Mouse (Mus musculus) lung, postnatal 14 days (tissue): ENCODE data around the gene Pptc7.

Experiments
- DNase-seq: peaks from one replicate; pipeline ENCODE4 v3.0.0; 2021

The Pptc7 gene

GRCm38 (mm10) chr5:122284183-122285028, at the start of gene Pptc7:
Gene Pptc7, plus strand, starts transcription at chr5:122284365.
- DNase-seq: peak; percentile 94

DNA sequence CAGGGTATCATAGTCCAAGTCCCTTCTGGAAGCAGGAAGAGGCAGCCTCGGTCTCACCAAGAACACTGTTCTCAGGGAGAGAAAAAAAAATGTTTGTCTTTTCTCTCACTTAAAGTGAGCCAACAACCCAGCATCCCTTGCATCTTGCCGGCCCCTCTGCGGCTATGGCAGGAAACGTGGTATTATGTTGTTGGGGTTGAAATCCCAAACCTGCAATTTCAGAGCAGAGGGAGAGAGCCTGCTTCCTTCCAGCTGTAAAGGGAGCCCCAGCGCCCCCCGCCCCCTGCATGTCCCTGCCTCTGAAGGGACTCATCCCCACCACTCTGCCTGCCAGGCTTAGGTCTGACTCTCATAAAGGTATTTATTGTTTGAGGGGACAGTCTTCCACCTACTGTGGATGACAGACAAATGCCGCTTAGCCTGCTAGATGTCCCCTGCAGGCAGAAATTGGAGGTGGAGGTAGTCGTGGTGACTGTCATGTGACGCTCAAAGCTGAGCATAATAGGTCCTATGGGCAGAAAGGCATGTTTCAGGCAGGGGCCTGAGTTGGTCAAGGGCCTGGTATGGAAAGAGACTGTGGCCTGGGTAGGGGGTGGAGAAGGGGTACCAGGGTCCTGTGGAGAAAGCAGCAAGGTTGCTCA, 48.8 kb upstream of the Pptc7 start:
- no peak for DNase-seq

DNA sequence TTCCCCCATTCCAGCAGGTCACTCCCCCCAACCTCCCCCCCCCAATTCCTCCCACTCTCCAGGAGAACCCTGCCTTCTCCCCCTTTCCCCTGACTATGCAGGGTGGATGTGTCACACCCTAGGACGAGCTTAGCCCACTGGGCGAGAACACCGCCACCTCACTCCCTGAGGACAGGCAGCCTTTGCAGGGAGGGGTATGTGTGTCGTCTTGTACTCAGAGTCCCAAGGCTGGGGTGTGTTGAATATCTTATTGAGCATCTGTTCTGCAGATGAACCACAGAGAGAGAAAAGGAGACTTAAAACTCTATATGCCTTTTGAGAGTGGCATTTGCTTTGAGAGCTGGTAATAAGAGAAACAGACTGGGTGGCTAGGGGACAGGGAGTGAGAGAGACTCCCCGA, 47.0 kb upstream of the Pptc7 start:
- DNase-seq: no peak

- DNase-seq: no peak
Measured at GRCm38 (mm10) chr5:122239618-122240017, 44.5 kb upstream of the Pptc7 start.

DNA sequence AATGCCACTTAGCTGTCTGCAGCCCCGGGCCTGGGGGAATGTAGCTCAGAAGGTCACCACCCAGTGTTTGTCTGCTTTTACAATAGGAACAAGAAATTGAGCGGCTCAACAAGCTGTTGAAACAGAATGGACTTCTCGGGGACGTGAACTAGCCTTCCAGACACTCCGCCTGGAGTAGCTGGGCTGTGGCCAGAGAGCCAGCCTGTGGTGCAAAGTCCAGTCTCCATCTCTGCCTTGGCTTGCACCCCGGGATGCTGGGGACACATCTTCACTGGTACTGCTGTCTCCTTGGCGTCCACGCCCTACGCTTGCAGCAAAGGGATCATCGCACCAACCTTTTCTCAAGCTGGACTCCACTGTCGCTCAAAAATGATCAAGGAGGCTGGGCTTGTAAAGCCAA, 43.6 kb upstream of the Pptc7 start:
- DNase-seq: no peak

DNA sequence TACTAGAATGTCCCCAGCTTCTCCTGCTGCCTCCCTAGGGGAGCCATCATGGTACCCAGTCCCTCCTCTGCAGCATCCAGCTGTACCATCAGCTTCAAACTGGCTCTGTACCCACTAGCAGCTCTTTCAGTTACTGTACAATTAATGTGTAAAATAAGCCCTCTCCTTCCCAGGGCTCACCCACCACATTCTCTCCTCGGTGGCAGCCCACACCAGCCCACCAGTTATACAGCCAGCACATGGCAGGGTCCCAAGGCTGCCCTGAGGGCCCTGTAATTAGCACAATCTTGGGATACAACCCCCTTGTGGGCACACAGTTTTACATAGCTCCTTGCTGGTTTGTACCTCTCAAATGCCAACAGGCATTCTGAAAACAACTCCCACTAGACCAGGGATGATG, 43.2 kb upstream of the Pptc7 start:
- no peak for DNase-seq

- DNase-seq: no peak
Measured at GRCm38 (mm10) chr5:122242521-122243123, 41.5 kb upstream of the Pptc7 start.

- no peak for DNase-seq
Measured at GRCm38 (mm10) chr5:122243781-122244523, 40.2 kb upstream of the Pptc7 start.

DNA sequence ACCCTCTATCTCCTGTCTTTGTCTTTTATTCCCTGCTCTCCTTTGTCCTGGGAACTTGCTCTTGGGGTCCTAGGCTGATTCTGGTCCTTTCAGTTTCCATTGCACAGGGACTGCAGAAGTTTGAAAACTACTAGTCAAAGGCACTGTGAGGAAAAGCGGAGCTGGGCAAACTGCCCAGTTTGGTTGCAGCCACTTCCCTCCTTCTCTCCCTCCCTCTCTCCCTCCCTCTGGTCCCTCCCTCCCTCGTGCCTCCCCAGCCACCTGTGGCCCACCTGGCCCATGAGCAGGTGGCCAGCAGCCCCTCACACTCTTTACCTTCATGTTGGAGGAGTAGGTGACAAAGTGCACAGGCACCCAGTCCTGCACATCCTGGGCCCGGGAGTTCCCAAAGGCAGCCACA, 39.0 kb upstream of the Pptc7 start:
- DNase-seq: no peak

DNA sequence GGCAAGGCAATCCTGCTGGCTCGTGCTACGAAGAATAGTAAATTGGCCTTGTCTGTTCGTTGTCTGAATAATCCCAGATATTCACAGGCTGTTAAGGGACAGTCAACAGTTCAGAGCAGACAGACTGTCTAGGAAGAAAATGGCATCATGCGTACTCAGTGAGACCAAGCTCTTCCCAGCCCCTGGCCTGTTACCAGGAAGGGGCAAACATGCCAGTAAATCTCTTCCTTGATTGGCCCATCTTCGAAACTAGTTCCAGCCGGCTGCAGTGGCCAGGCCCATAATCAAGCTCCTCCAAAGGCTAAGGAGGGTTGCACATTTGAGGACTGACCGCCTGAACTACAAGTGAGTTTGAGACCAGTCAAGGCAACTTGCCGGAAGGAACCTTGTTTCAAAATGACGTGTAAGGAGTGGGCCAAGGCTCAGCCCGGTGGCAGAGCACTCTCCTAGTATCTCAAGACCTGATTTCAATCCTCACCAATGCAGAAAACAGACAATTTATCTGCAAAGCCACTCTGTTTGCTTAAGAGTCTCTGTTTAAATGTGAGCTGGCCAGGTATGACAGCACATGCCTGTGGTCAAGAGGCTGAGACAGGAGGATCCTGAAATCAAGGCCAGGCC, 37.5 kb upstream of the Pptc7 start:
- DNase-seq: no peak

GRCm38 (mm10) chr5:122247529-122247928, 36.6 kb upstream of the Pptc7 start:
- DNase-seq: no peak

- DNase-seq: no peak
Measured at GRCm38 (mm10) chr5:122247934-122248333, 36.2 kb upstream of the Pptc7 start.

GRCm38 (mm10) chr5:122249281-122249680, 34.9 kb upstream of the Pptc7 start:
- DNase-seq: no peak

- no peak for DNase-seq
Measured at GRCm38 (mm10) chr5:122251895-122252606, 32.1 kb upstream of the Pptc7 start.

GRCm38 (mm10) chr5:122258027-122258741, 26.0 kb upstream of the Pptc7 start:
- DNase-seq: no peak

DNA sequence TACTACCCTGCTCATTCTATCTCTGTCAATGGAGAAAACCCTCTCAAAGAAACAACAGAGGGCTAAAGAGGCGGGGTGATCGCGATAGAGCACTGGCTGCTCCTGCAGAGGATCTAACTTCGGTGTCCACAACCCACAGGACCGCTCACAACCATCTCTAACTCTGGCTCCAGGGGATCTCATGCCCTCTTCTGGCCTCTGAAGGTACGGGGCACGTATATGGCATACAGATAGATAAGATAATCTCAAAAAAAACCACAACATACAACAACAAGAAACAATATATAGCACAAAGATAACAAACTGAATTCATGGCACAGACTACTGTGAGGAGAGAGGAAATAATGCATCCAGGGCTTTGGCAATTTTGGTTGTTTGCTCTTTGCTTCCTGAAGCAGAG, 22.1 kb upstream of the Pptc7 start:
- DNase-seq: no peak

GRCm38 (mm10) chr5:122263933-122264905, 19.9 kb upstream of the Pptc7 start, which contains the start of gene Tctn1:
Gene Tctn1, minus strand, starts transcription at chr5:122264460.
- DNase-seq: peak; percentile 91

GRCm38 (mm10) chr5:122265187-122265586, 19.0 kb upstream of the Pptc7 start:
- no peak for DNase-seq

DNA sequence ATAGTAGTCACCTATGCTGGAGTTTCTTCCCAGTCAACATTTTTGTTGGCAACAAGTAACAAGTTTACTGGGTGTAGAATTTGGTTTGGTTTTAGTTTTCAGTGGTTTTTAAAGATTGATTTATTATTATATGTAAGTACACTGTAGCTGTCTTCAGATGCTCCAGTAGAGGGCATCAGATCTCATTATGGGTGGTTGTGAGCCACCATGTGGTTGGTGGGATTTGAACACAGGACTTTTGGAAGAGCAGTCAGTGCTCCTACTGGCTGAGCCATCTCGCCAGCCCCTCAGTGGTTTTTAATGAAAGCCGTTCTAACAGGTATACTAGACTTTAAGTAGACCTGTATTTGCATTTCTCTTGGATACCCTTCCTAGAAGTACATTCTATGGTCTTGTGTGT, 18.2 kb upstream of the Pptc7 start:
- DNase-seq: no peak

GRCm38 (mm10) chr5:122267136-122267535, 17.0 kb upstream of the Pptc7 start:
- DNase-seq: no peak
